Mouse (Mus musculus) skeletal muscle tissue, adult 2 months (tissue): Measurements from ENCODE around the gene Lrrc28.
"Not testable (repeated sequence)": the region's sequence is repeated elsewhere in the genome, so short reads cannot be mapped to it uniquely, and the experiment has no call there.

Source experiments
- DNase-seq: peaks from one replicate; pipeline ENCODE4 v3.0.0-alpha.2; 2012; ENCODE audit warnings: low read depth, low spot score

Lrrc28 gene

GRCm38 (mm10) chr7:67530981-67531380 lies 114.1 kb downstream of the Lrrc28 start:
- no peak for DNase-seq

DNA sequence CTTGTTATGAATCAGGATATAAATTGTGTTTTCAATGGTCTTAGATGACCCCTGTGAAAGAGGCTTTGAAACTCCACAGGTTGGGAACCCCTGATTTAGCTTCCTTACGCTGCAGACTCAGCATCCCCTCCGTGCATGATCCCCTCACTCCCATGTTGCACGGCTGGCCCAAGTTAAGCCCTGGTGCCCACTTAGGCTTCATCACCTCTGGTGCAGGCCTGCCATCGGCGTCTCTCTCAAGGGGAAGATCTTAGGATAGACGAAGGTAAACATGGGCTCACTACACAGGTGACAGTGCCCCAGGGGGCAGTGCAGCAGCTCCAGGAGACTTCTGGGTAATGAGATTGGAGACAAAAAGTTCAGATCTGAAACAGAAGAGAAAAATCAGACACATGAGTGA lies 115.7 kb downstream of the Lrrc28 start:
- no peak for DNase-seq

GRCm38 (mm10) chr7:67528821-67529221 lies 116.2 kb downstream of the Lrrc28 start:
- DNase-seq, result no peak

DNA sequence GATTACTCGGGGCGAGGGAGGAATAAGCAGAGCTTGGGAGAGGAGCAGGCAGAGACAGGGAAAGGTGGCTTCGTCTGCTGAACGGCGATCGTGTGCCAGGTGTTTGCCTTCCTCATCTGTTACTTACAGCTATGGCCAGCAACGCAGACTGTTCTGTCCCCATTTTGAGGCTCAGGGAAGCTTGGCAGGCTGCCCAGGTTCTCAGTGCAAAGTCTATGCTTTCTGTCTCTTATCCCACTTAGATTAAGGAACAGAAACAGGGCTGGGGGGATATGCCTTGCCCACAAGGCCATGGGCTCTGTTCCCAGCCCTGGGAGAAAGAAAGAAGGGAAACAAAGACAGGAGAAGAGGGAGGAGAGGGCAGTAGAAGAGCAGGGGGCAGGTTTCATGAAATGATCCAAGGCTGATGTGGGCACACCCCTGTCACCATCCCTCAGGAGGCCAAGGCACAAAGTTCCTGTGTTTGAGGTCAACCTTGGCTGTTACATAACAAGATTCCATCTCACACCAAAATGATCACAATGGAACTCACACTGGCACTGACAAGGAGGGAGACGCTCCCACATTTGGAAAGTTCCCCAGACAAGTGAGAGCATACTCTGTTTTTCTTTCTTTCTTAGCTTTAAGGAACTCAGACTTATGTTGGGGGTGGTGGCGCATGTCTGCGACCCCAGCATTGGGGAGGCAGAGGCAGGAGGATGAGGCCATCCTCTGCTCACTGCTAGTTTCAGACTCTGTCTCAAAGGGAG lies 116.8 kb downstream of the Lrrc28 start:
- peak; percentile 43 for DNase-seq

- DNase-seq, result no peak
Measured at GRCm38 (mm10) chr7:67525886-67526580, 119.0 kb downstream of the Lrrc28 start.

GRCm38 (mm10) chr7:67524069-67524468 lies 121.0 kb downstream of the Lrrc28 start:
- DNase-seq, result not testable (repeated sequence)

- DNase-seq, result no peak
Measured at GRCm38 (mm10) chr7:67523400-67523799, 121.7 kb downstream of the Lrrc28 start.

DNA sequence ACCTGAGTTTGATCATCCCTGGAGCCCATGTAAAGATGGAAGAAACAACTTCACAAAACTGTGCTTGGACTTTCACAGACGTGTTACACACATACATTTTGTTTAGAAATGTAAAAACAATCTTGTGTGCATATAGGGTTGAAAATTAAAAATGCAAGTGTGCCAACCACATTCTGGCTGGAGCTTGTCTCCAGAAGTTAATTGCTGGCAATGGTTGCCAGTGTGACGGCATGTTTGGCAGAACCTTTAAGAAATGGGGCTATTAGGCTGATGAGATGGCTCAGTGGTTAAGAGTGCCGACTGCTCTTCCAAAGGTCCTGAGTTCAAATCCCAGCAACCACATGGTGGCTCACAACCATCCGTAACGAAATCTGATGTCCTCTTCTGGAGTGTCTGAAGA lies 123.3 kb downstream of the Lrrc28 start:
- DNase-seq, result not testable (repeated sequence)

DNA sequence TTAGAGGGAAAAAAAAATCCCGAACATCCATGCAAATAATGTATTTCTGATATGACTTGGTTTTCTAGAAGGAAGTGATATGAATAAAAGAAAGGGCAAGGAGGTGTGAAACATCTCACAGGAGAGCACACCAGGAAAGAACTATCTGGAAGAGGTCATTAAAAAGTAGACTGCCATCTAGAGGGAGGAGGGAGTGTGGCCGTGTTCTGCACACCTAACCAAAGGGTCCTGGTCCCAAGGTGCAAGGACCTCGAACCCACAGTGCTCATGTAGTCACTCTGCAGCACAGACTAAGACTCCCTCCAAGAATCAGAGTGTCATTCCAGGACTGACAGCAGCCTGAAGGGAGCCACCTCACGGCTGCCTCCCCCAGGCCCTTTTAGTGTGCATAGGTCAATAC lies 124.1 kb downstream of the Lrrc28 start:
- DNase-seq, result no peak

- no peak for DNase-seq
Measured at GRCm38 (mm10) chr7:67520001-67520400, 125.1 kb downstream of the Lrrc28 start.

DNA sequence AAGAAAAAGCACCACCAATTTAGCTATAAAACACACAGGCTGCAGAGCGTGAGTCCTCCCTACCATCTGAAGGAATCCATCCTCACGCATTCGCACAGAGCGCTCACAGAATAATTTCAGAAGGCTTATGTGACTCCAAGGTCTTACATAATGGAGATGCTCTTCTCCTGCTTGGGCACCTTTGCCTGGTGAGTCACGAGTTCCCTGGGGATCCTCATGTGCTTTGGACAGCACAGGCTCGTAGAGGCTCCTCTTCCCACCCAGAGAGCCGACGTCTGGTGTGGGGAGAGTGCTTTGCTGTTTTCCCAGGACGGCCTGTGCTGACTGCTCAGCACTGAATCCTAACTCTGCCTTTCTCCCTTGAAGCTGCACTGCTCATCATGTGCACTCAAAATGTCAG lies 129.4 kb downstream of the Lrrc28 start:
- DNase-seq, result peak; percentile 38

DNA sequence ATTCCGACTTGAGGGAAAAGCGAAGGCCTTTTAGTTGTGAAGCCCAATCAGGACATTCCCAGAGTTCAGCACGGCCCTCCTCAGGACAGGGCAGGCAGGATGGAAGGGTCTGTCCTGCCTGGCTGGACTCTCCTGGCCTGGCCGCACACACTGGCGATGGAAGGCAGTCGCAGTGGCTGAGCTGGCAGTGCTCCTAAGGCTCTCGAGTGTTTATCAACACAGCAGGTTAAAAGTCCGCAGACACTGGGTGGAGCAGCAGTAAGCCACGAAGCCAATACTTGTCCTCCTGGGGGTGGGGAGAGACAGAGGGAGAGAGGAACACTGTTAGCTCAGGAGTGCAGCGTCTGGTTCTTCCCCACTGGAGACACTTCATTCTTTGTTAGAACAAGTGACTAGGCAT lies 130.2 kb downstream of the Lrrc28 start:
- DNase-seq, result peak; percentile 39

- peak; percentile 59 for DNase-seq
Measured at GRCm38 (mm10) chr7:67514380-67514779, 130.7 kb downstream of the Lrrc28 start.

DNA sequence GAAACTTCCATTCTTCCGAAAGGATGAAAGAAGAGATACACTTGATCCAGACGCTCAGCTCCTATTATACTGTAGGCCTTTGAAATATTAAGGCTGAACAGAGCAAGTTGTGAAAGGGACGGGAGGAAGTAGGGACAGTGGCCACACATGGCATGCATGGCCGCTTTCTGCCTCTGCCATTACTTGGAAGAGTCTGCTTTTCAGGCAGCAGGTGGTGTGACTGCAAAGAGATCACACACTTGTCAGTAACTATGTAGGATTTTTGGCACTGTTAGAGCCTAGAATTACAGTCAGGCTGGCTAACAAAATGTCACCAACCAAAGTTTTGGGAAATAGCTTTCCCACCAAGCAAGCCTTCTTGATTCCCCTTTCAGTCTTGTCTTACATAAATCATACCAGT lies 131.4 kb downstream of the Lrrc28 start:
- no peak for DNase-seq

GRCm38 (mm10) chr7:67511606-67512005 lies 133.5 kb downstream of the Lrrc28 start:
- no peak for DNase-seq

GRCm38 (mm10) chr7:67503281-67504010 lies 141.6 kb downstream of the Lrrc28 start:
- peak; percentile 44 for DNase-seq

DNA sequence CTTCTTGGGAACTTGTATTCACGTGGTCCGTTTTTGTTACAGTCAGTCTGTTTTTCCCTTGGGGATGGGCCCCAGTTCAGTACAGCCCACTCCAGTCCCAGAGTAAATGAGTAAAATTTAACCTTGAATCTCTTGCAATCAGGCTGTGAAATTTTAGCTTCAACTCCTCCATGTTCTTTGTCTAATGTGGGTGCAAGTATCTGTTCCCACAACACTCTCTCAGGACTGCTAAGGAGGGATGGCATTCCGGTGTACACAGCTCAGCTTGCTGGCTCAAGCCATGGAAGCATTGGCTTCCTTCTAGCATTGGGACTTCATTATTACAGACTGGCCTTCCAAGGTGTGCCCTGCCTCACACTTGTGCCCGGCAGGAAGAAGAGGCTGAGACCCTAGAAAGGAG lies 142.4 kb downstream of the Lrrc28 start:
- DNase-seq, result no peak

GRCm38 (mm10) chr7:67500878-67501277 lies 144.2 kb downstream of the Lrrc28 start:
- DNase-seq, result no peak

DNA sequence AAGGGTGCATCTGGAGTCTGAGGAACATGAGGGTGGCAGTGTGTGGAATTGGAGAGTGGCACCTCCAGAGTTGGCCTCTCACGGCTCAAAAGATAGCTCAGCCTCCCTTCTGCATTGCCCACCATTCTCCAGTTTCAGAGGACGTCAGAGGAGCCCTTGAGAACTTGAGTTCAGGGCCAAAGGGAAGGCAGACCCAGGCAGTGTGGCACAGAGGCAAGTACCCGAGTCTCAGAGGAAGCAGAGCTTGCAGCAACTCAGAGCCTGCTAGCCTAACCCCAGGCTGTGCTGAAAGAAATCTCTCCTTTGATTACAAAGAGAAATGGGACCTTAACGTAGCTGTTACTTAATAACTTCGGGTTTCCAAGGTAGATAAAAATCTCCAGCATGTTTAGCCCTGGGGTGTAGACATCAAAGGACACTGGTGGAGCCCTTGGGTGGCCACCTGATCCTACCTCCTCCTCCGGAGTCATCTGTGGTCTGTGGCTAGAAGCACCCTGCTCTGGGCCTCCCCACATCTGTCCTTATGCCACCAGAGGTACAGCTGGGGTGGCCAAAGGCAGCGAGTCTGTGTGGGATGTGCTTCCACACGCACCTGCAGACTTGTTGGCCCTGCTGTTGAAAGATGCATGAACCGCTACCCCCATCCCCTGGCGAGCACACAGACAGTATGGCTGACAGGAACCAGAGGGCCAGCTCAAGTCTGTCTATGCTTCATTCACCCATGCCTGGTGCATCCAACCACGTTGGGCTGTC lies 144.8 kb downstream of the Lrrc28 start:
- no peak for DNase-seq

GRCm38 (mm10) chr7:67499516-67499915 lies 145.6 kb downstream of the Lrrc28 start:
- peak; percentile 90 for DNase-seq

DNA sequence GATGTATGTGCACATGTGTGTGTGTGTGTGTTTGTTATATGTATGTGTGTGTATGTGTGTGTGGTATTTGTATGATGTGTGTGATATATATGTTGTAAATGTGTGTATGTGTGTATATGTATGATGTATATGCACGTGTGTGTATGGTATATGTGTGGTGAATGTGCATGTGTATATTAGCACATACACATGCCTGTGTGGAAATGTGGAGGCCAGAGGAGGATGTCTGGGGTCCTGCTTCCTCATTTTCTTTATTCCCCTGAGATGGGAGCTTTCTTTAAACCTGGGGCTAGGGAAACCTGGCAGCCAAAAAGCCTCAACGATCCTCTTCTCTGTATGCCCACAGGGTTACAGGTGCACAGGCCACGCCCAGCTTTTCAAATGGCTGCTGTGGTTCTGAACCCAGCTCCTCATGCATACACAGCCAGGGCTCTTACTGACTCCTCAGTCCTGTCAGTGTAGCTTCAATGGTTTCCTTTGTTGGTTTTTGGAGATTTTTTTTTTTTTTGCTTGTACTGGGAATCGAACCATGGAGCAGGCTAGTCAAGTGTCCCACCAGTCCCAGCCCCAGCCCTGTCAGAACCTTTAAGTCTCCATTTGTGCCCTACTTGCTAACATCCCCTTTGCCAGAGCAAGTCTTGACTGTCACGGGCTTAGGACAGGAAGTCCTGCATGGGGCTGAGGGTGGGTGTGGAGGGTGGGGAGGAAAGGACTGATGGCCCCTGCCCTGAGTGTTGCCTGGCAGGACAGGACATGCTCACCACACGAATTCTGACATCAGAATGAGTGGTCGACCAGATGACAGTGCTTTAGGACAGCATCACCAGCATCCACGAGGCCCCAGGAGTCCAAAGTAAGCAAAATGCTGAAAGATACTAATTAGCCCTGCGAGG lies 151.0 kb downstream of the Lrrc28 start:
- DNase-seq, result no peak
